Comparison of ENCODE assay signal across 12 mouse cellular contexts in the genomic region with DNA sequence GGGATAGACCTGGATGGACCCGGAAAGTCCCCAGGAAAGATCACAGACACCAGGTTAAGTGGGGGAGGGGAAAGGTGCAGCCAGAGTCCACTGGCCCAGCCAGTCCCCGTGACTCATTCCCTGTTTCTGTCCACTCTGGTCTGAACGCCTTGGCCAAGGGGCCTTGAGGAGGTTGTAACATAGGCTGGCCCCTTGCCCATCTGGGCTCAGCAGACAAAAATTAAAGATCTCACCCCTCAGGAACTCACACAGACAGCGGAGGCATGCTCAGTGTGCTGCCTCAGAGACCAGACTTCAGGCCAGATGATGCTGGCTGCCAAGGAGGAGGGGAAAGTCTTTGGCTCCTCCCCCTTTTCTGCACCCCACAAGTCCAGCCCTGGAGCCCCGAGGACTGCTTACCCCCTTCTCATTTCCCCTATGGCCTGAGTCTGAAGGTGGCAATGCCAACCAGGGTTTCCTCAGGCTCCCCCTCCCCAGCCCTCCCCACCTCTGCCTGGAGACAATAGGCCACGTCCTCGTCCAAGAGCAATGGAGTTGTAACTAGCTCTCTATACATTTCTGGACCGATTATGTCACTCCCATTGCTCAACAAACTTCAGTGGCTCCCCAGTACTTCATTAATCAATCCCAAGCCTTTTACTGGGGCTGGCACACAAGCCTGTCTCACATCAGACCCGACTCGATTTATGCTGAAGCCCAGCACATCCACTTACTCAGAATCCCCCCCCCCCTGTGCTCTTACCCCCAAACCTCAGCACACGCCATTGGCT. TPM values are rescaled to one million over a fixed set of nuclear protein-coding genes. Genes with fewer than 3 reads are reported as not detected.
DNase-seq lines count a peak whose midpoint lies in the region; ATAC-seq and TF ChIP-seq lines count a peak whose summit lies in the region.
"Had no signal": no experiment of that assay in that cellular context is flagged by ENCODE, and none has a peak within 500 bp of the region (broad histone marks: within the 10 kb centered on the region; RNA-seq: fewer than 3 reads in every experiment).

No protein-coding gene starts in this region.

- H3K27ac ChIP-seq in lung, postnatal 0 days (ENCODE audit: low read length) = peak overlapping the region; percentile 43; the same call in 1 of the 2 replicates
- H3K27ac ChIP-seq: neural tube, embryonic 15.5 days had no signal

- TF ChIP-seq CTCF in lung, postnatal 0 days (IDR thresholded peaks at IDR 0.05) = no peak

- TF ChIP-seq EP300 in lung, postnatal 0 days (IDR thresholded peaks at IDR 0.05) = no peak

- peak; percentile 91 for ATAC-seq in lung, postnatal 0 days

- whole genome bisulfite sequencing in lung, postnatal 0 days = 39% methylated on average over 11 of the region's 11 CpGs

- intact Hi-C loops in gastrocnemius, postnatal 36 days (cut with DNase I) = no loop called here

- H3K4me1 ChIP-seq in lung, postnatal 0 days (ENCODE audit: insufficient read depth, low read depth, low read length) = no peaks in the 10 kb centered on the region
- H3K4me1 ChIP-seq: megakaryocyte, embryonic 14.5 days; neural tube, embryonic 15.5 days had no signal

- no peak overlapping the region for H3K4me2 ChIP-seq in lung, postnatal 0 days (replicated peaks; ENCODE audit: low read depth, low read length)
- H3K4me2 ChIP-seq: neural tube, embryonic 15.5 days had no signal

- no peak overlapping the region for H3K9ac ChIP-seq in lung, postnatal 0 days (replicated peaks; ENCODE audit: low read depth)
- H3K9ac ChIP-seq: neural tube, embryonic 15.5 days had no signal

- no peaks in the 10 kb centered on the region for H3K9me3 ChIP-seq in lung, postnatal 0 days (ENCODE audit: low read length)
- H3K9me3 ChIP-seq: neural tube, embryonic 15.5 days had no signal

- H3K36me3 ChIP-seq in lung, postnatal 0 days (ENCODE audit: insufficient read depth, low read length) = no peaks in the 10 kb centered on the region
- H3K36me3 ChIP-seq: G1E; neural tube, embryonic 15.5 days had no signal

- H3K4me3 ChIP-seq in lung, postnatal 0 days (ENCODE audit: low read depth, low read length) = no peak overlapping the region
- H3K4me3 ChIP-seq: megakaryocyte, embryonic 14.5 days; neural tube, embryonic 15.5 days had no signal

- 0 out of 2 replicates have a peak, but pooled peaks cover 3% of the 10 kb centered on the region for H3K27me3 ChIP-seq in lung, postnatal 0 days (replicated peaks; ENCODE audit: insufficient read depth, low read length)
- H3K27me3 ChIP-seq: neural tube, embryonic 15.5 days had no signal

- DNase-seq in 3T3-L1 (ENCODE audit: low read depth, low spot score) = peak; percentile 97
- peak; percentile 65 for DNase-seq in adipocyte (ENCODE audit: low spot score)
- DNase-seq in gastrocnemius, postnatal 36 days = peak; percentile 30 to 43
- DNase-seq in lung, postnatal 0 days (ENCODE audit: low spot score) = peak; percentile 90
- no peak for DNase-seq in left cerebral cortex, adult 8-10 months (ENCODE audit: low spot score in 2 of 2)
- DNase-seq in layer of hippocampus, postnatal 10 days (ENCODE audit: low spot score in 2 of 2) = no peak
- no peak for DNase-seq in retina, postnatal 1 day
- DNase-seq: embryo, embryonic 11 days; kidney, adult 9 months had no signal

RNA-seq across cellular contexts. Expression of a gene that starts 9.0 kb away (rescaled TPM):
- 1 to 10 TPM in 1 of 2 experiments, under 1 TPM in 1; 0.48 to 1.5 TPM for total RNA-seq in gastrocnemius, postnatal 36 days (2021)
- polyA plus RNA-seq in lung, postnatal 0 days (2015; fragmentation: Nextera tagmentation; extraction: Ambion mirVana) = 22.4 and 25.7 TPM in 2 replicates
- 1 to 10 TPM in 2 of 4 experiments, under 1 TPM in 2; 0.50 to 1.2 (median 0.98) TPM for total RNA-seq in left cerebral cortex, adult 8-10 months (2022)
- 1 to 10 TPM; 1.3 TPM for total RNA-seq in layer of hippocampus, postnatal 10 days (2021)
- polyA plus RNA-seq: G1E had no signal

Comparison
In these comparisons a context has a peak if more than half of its experiments do, and no peak if none do; other contexts are left out.
1. DNase-seq: peak in 3T3-L1 (single experiment), adipocyte (single experiment), gastrocnemius, postnatal 36 days (2 of 2) and lung, postnatal 0 days (single experiment); none in left cerebral cortex, adult 8-10 months (0 of 2), layer of hippocampus, postnatal 10 days (0 of 2) and retina, postnatal 1 day (single experiment).